Mouse (Mus musculus) lung, adult 2 months (tissue): ENCODE measurements around the gene Dbi.

Experiments used
- CTCF ChIP-seq: fragments of 200-500 bp; IDR thresholded peaks from 2 replicates; pipeline ENCODE4 v1.5.1; 2011; ENCODE audit warnings: mild to moderate bottlenecking, low read length, control low read depth; ENCODE audit not compliant: insufficient read depth
- POLR2A ChIP-seq: fragments of 200-500 bp; IDR thresholded peaks from 2 replicates; pipeline ENCODE4 v1.6.1; 2011; ENCODE audit warnings: low read depth, mild to moderate bottlenecking, control low read depth, low read length, borderline replicate concordance; ENCODE audit errors: extremely low read depth

DNA sequence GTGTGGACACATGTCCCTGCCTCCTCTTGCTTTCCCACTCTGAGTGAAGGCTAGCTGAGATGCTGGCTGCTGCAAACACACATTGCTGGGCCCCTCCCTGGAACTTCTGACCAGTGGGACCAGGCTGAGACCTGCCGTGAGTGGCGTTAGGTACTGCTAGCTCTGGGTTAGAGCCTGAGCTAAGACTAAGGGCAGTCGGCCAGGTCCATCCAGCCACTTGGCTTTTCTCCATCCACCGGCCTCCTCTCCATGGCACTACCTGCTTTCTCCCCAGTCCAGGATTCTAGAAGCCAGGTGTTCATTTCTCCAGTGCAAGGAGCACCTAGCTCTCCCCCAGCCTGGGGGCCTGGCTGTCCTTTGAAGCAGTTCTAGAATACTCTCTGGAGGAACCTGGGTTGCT, 45.9 kb downstream of the Dbi start:
- no peak for TF ChIP-seq POLR2A
- TF ChIP-seq CTCF, result no peak
